Mouse (Mus musculus) heart, postnatal 0 days (tissue): ENCODE measurements around the gene Zbtb8os.

Source experiments
- CTCF ChIP-seq: IDR thresholded peaks from 2 replicates; pipeline ENCODE4 v1.5.1; 2016; ENCODE audit warnings: antibody characterized with exemption, control low read depth, low read depth
- EP300 ChIP-seq: IDR thresholded peaks from 2 replicates; pipeline ENCODE4 v1.6.1; 2016; ENCODE audit warnings: antibody characterized with exemption, low read depth

DNA sequence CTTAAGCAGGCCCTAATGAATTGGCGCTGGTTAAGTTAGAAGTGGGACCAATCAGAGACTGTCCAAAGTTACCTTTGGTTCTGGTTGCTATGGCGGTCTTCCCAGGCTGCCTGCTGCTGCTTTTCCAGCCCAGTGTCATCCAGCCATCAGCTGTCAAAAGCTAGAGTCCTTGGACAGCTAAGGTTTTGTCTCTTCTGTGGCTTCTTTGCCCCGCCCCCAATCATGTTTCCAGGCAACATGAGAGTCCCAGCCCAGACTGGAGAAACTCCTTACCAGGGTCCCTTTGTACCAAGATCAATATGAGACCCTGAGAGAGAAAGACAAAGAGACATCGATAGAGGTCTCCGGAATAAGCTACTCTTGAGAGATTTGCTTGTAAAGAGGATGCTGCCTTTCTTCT, 52.9 kb downstream of the Zbtb8os start:
- TF ChIP-seq CTCF (no peak), EP300 (no peak)
